Mouse (Mus musculus) C2C12 (cell line): ENCODE data around the gene Gm3248.
"Not testable (repeated sequence)": the region's sequence is repeated elsewhere in the genome, so short reads cannot be mapped to it uniquely, and the experiment has no call there.

ENCODE experiments used
- CTCF ChIP-seq: IDR thresholded peaks from one replicate; pipeline ENCODE4 v1.5.1; 2011; ENCODE audit not compliant: control insufficient read depth, insufficient read depth, insufficient read length
- MYOD1 ChIP-seq: IDR thresholded peaks from one replicate; pipeline ENCODE4 v1.6.1; 2011; ENCODE audit warnings: low read depth; ENCODE audit not compliant: control insufficient read depth, insufficient read length

- not testable (repeated sequence) for TF ChIP-seq MYOD1, CTCF
These were observed 1.1 kb downstream of the Gm3248 start for GRCm38 (mm10) chr14:5960479-5960878.
